ENCODE assay signal across 8 mouse cellular contexts in genomic region chr10:67538585-67539400, GRCm38 (mm10). TPM values are rescaled to one million over a fixed set of nuclear protein-coding genes. Genes with fewer than 3 reads are reported as not detected.
DNase-seq lines count a peak whose midpoint lies in the region; ATAC-seq and TF ChIP-seq lines count a peak whose summit lies in the region.

No protein-coding gene starts in this region.

- WGBS in heart, postnatal 0 days: under 1% methylated on average over 50 of the region's 50 CpGs
- 3% methylated on average over 50 of the region's 50 CpGs for WGBS in liver, embryonic 11.5 days

- H3K4me1 ChIP-seq in heart, postnatal 0 days (ENCODE audit: control insufficient read depth, insufficient read depth): peaks cover 31% of the 10 kb centered on the region
- peaks cover 14% of the 10 kb centered on the region for H3K4me1 ChIP-seq in liver, embryonic 11.5 days (replicated peaks; ENCODE audit: control insufficient read depth, insufficient read depth, low read length)

- ATAC-seq in heart, postnatal 0 days (ENCODE audit: insufficient read depth, low read depth): no peak
- no peak for ATAC-seq in liver, embryonic 11.5 days (replicated peaks; ENCODE audit: low FRiP score)

- H3K9ac ChIP-seq in heart, postnatal 0 days (replicated peaks; ENCODE audit: low read depth, low read length): no peak overlapping the region
- H3K9ac ChIP-seq in liver, embryonic 11.5 days (ENCODE audit: low read depth, low read length): no peak overlapping the region

- H3K9me3 ChIP-seq in heart, postnatal 0 days (replicated peaks; ENCODE audit: control insufficient read depth, low read length): no peaks in the 10 kb centered on the region
- no peaks in the 10 kb centered on the region for H3K9me3 ChIP-seq in liver, embryonic 11.5 days (ENCODE audit: control insufficient read depth, low read length)

- no peak overlapping the region for H3K27ac ChIP-seq in gastrocnemius, adult 2 months
- no peak overlapping the region for H3K27ac ChIP-seq in heart, postnatal 0 days (ENCODE audit: low read depth)
- no peak overlapping the region for H3K27ac ChIP-seq in liver, embryonic 11.5 days (ENCODE audit: low read depth, low read length)

- peak; percentile 21 for DNase-seq in gastrocnemius, adult 2 months
- no peak for DNase-seq in gastrocnemius, adult 18-20 months (ENCODE audit: low spot score)
- DNase-seq in A20 (ENCODE audit: low read depth, low spot score): peak; percentile 36
- DNase-seq in cerebellum, postnatal 25 days: peak; percentile 11 to 43
- no peak for DNase-seq in heart, postnatal 0 days (ENCODE audit: low spot score)
- peak; percentile 46 for DNase-seq in liver, embryonic 11.5 days (ENCODE audit: low spot score)
- peak; percentile 34 for DNase-seq in retina, embryonic 14.5 days (ENCODE audit: low spot score)
- DNase-seq in yolk sac, embryonic 10.5 days (ENCODE audit: low spot score): no peak

- H3K4me3 ChIP-seq in gastrocnemius, adult 2 months: peak overlapping the region; percentile 77
- peak overlapping the region; percentile 64 for H3K4me3 ChIP-seq in heart, postnatal 0 days (ENCODE audit: low read depth, low read length)
- H3K4me3 ChIP-seq in liver, embryonic 11.5 days (ENCODE audit: low read depth, low read length): peak overlapping the region; percentile 71

- H3K27me3 ChIP-seq in heart, postnatal 0 days (ENCODE audit: control insufficient read depth, insufficient read depth, low read length): peaks cover 59% of the 10 kb centered on the region
- H3K27me3 ChIP-seq in liver, embryonic 11.5 days (replicated peaks; ENCODE audit: control insufficient read depth, insufficient read depth, low read length): peaks cover 68% of the 10 kb centered on the region

- no peaks in the 10 kb centered on the region; the same call in 1 of the 2 replicates for H3K36me3 ChIP-seq in heart, postnatal 0 days (replicated peaks; ENCODE audit: control insufficient read depth, insufficient read depth, low read length)
- H3K36me3 ChIP-seq in liver, embryonic 11.5 days (ENCODE audit: control insufficient read depth, insufficient read depth, low read length): no peaks in the 10 kb centered on the region

- no peak for TF ChIP-seq CTCF in gastrocnemius, adult 2 months (IDR thresholded peaks at IDR 0.05)
- no peak for TF ChIP-seq CTCF in heart, postnatal 0 days (IDR thresholded peaks at IDR 0.05; ENCODE audit: low read depth)

- peak overlapping the region; percentile 92 for H3K4me2 ChIP-seq in heart, postnatal 0 days (ENCODE audit: low read depth, low read length)
- peak overlapping the region; percentile 99 for H3K4me2 ChIP-seq in liver, embryonic 11.5 days

- no peak for TF ChIP-seq EP300 in heart, postnatal 0 days (IDR thresholded peaks at IDR 0.05; ENCODE audit: low read depth)

- intact Hi-C loops in gastrocnemius, adult 2 months (cut with DNase I): loop anchor here (1.0 to 10.0 kb wide), 4 partner anchors 10 to 634 kb away; partner anchors contain the start of gene Ado

RNA-seq across cellular contexts. Expression of gene Egr2, which starts 3.5 kb away (rescaled TPM):
- 1 to 10 TPM in 1 of 2 experiments, under 1 TPM in 1; 0.31 to 1.2 TPM for total RNA-seq in gastrocnemius, adult 2 months (2021)
- total RNA-seq in gastrocnemius, adult 18-20 months (2021): 1 to 10 TPM in 1 of 2 experiments, under 1 TPM in 1; 0.91 to 2.1 TPM
- 3.6 and 4.1 TPM in 2 replicates for total RNA-seq in heart, postnatal 0 days (2014; rRNA removed; ENCODE audit: low replicate concordance)
- 0.60 and 0.73 TPM in 2 replicates for polyA plus RNA-seq in heart, postnatal 0 days (2015; fragmentation: Nextera tagmentation; extraction: Ambion mirVana)
- 0.08 and 0.22 TPM in 2 replicates for polyA plus RNA-seq in liver, embryonic 11.5 days (2014; fragmentation: Nextera tagmentation; extraction: Ambion mirVana)

RNA-seq across cellular contexts. Expression of gene Ado, which starts 10.0 kb away (rescaled TPM):
- 10 to 100 TPM; 26.6 to 29.5 TPM for total RNA-seq in gastrocnemius, adult 2 months (2021)
- total RNA-seq in gastrocnemius, adult 18-20 months (2021): 10 to 100 TPM; 22.8 to 25.1 TPM
- total RNA-seq in heart, postnatal 0 days (2014; rRNA removed; ENCODE audit: low replicate concordance): 28.9 and 33.4 TPM in 2 replicates
- polyA plus RNA-seq in heart, postnatal 0 days (2015; fragmentation: Nextera tagmentation; extraction: Ambion mirVana): 29.9 and 30.6 TPM in 2 replicates
- 40.6 and 43.9 TPM in 2 replicates for polyA plus RNA-seq in liver, embryonic 11.5 days (2014; fragmentation: Nextera tagmentation; extraction: Ambion mirVana)

Comparison
In these comparisons a context has a peak if more than half of its experiments do, and no peak if none do; other contexts are left out.
1. DNase-seq: peak in gastrocnemius, adult 2 months (single experiment), A20 (single experiment), cerebellum, postnatal 25 days (2 of 2), liver, embryonic 11.5 days (single experiment) and retina, embryonic 14.5 days (single experiment); none in gastrocnemius, adult 18-20 months (single experiment), heart, postnatal 0 days (single experiment) and yolk sac, embryonic 10.5 days (single experiment).
2. Peak in every context shown above with its lines, with median percentiles within 50 percentile points of each other: H3K4me3 ChIP-seq.